Mouse (Mus musculus) heart, postnatal 0 days (tissue): ENCODE measurements around the gene Capn10.

Source experiments
- CTCF ChIP-seq: IDR thresholded peaks from 2 replicates; pipeline ENCODE4 v1.5.1; 2016; ENCODE audit warnings: antibody characterized with exemption, control low read depth, low read depth
- EP300 ChIP-seq: IDR thresholded peaks from 2 replicates; pipeline ENCODE4 v1.6.1; 2016; ENCODE audit warnings: antibody characterized with exemption, low read depth

- TF ChIP-seq EP300 (no peak), CTCF (no peak)
These were observed 13.5 kb upstream of the Capn10 start for GRCm38 (mm10) chr1:92920474-92921200.
